Mouse (Mus musculus): ENCODE results near the gene Pcdh18. TPM values are rescaled to one million over a fixed set of nuclear protein-coding genes. Genes with fewer than 3 reads are reported as not detected.

Gene Pcdh18
- total RNA-seq (2018; cell fraction: chromatin; rRNA removed) = 1 to 10 TPM in 1 of 26 experiments, not detected in 25; 7.3 TPM
- total RNA-seq (2018; cell fraction: cytosol; rRNA removed) = not detected
- total RNA-seq (2018; cell fraction: nucleus; rRNA removed) = under 1 TPM in 1 of 26 experiments, not detected in 25; 0.41 TPM
- not detected in 3 replicates for polyA plus RNA-seq (2018)

DNA sequence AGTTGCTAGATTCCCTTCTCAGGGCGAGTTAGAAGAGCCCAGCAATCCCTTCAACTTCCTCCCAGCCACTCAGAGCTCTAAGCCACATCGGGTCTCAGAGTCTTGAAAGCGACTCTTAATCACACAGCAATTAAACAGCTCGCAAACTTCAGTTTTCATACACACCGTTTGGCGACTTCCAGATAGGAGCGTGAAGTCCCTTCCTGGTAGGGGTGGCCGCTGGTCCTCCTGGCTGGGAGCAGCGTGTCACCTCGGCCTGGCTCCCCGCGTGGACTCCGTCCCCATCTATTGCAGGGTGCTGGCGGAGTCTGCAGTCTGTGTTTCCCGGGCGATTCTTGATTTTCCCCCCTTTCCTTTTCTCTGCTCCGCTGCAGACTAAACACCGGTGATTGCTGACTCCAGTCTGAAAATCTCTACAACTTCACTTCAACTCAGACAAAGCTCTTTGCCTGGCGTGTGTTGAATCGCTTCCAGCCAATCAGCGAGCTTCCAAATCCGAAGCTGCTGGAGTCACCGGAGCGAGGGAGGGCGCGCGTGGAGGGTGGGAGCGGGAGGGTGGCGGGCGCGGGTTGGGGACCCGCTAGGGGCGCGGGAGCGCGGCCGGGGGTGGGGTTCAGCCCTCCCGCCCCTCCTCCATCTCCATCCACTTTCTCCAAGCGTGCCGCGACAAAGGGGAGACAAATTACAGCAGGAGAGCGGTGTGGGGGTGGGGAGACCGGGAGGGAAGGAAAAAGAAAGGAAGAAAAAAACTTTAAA is at the start of gene Pcdh18:
TSS of gene Pcdh18 (minus strand) at position 456 of the 756 bp plus-strand sequence.
- 2% methylated on average over 35 of the region's 43 CpGs for WGBS (ENCODE audit: missing documents)

DNA sequence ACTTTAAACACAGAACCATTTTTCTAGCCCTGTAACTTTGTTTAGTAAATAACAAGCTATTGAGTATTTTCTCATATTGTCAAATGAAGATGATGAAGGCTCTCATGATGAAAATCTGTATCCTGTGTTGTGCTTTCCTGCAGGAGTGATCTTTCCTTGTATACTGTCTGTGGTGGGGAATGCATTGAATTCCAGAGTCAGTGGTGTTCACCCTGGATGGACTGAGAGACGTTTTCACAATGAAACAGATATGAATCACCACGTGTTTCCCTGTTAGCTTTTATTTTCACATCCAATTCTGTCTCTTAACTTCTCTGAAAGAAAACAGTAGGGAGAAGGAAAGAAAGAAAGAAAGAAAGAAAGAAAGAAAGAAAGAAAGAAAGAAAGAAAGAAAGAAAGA is 49.7 kb upstream of the Pcdh18 start:
- H3K4me3 ChIP-seq (ENCODE audit: inconsistent target) = no peak overlapping the region
- 72% methylated on average over 2 of the region's 2 CpGs for WGBS (ENCODE audit: missing documents)
- no peak overlapping the region for H3K27ac ChIP-seq
- H3K36me3 ChIP-seq (ENCODE audit: inconsistent target) = no peaks in the 10 kb centered on the region
- no peaks in the 10 kb centered on the region for H3K79me2 ChIP-seq (ENCODE audit: inconsistent target)

More for the DNA sequence above, at the start of gene Pcdh18:
- Histone ChIP-seq H3K36me3 (ENCODE audit: inconsistent target) (no peaks in the 10 kb centered on the region), H3K27ac (no peak within 1 kb of the TSS), H3K4me3 (ENCODE audit: inconsistent target) (no peak within 1 kb of the TSS), H3K79me2 (ENCODE audit: inconsistent target) (no peaks in the 10 kb centered on the region)

DNA sequence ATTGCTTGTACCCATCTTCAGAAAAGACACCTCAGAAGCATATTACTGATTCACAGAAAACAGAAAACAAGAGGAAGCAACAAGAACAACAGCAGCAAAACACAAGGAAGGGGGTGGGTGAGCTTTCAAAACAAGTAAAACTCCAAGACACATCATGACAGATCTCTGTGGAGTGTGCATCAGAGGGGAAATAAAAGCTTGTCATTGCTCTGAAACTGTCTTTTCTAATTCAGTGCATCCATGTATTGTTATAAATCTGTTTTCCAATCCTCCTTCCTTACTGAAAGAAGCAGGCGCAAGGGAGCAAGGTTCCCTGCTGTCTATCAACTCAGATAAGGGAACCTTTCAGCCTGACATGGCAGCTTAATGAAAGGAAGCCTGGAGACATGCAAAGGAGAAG is 48.4 kb upstream of the Pcdh18 start:
- Histone ChIP-seq H3K4me3 (ENCODE audit: inconsistent target) (no peak overlapping the region), H3K36me3 (ENCODE audit: inconsistent target) (no peaks in the 10 kb centered on the region), H3K27ac (no peak overlapping the region), H3K79me2 (ENCODE audit: inconsistent target) (no peaks in the 10 kb centered on the region)
- 86% methylated on average over 1 of the region's 1 CpGs for whole genome bisulfite sequencing (ENCODE audit: missing documents)

DNA sequence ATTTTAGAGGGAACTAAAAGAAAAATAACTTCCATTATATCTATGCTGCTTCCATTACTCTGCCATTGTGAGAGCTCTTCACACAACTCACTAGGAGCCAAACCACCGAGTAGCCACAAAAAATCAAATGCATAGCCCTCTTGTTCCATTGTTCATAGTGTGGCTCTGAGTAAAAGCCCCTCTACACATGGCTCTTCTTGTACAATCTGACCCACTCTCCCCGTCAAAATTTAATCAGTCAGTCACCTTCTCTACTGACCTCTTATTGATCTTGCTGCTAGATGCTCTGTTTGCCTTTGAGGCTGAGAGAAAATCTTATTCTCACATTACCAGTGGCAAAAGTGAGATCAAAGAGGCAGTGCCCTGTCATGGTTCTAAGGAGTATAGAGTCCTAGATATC is 31.2 kb upstream of the Pcdh18 start:
- WGBS (ENCODE audit: missing documents) = 76% methylated on average over 2 of the region's 2 CpGs
- no peaks in the 10 kb centered on the region for H3K36me3 ChIP-seq (ENCODE audit: inconsistent target)
- H3K4me3 ChIP-seq (ENCODE audit: inconsistent target) = no peak overlapping the region
- H3K79me2 ChIP-seq (ENCODE audit: inconsistent target) = no peaks in the 10 kb centered on the region
- H3K27ac ChIP-seq = no peak overlapping the region

DNA sequence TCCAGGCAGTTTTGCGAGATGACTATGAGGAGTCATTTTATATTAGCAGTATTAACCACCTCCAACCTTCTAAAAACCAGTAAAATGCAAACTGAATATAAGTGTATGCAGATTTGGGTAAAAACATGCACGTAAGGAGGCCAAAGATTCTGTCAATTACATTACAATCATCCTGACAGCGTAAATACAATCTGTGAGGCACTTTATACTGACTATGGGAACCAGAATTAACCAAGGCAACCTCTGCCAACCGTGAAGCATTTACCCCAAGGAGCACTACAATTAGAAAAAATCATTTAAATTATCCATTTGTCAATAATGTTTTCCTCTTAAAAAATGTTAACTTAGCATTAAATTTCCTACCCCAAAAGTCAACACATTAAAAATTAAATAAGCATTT is 30.6 kb upstream of the Pcdh18 start:
- Histone ChIP-seq H3K4me3 (ENCODE audit: inconsistent target) (no peak overlapping the region), H3K36me3 (ENCODE audit: inconsistent target) (no peaks in the 10 kb centered on the region), H3K27ac (no peak overlapping the region), H3K79me2 (ENCODE audit: inconsistent target) (no peaks in the 10 kb centered on the region)
- 85% methylated on average over 4 of the region's 4 CpGs for WGBS (ENCODE audit: missing documents)

DNA sequence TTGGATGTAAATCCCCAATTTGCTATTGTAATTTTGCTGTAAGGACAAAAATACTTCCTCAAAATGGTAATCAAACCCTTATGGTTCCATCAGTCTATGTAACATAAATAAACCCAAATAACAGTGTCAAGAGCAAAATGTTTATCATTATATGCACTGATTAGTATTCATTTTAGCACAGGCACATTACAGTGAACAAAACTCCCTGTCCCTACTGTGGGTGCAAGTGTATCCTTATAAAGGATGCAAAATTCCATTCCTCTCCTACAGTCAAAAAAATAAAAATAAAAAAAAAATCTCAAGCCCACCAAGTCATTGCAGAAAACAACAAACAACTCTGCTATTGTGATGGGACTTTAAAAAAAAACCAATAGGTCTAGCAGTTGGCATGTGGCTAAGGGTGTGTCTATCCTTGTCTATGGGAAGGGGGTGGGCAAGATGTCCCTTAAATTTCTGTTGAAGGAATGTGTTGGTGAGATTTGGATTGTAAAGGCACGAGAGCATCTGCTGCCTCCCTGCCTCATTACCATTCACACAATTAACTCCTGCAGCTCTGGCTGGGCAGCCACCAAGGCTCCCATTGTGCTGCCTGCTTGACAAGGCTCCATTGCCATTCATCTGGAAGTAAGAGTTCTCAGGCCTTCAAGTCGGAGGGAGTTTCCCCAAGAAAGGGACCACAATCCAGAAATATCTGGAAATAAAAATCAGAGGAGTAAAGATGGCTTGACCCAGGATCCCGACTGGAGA is 12.0 kb upstream of the Pcdh18 start:
- Histone ChIP-seq H3K4me3 (ENCODE audit: inconsistent target) (no peak overlapping the region), H3K27ac (no peak overlapping the region), H3K36me3 (ENCODE audit: inconsistent target) (no peaks in the 10 kb centered on the region), H3K79me2 (ENCODE audit: inconsistent target) (no peaks in the 10 kb centered on the region)
- 50% methylated on average over 3 of the region's 3 CpGs for WGBS (ENCODE audit: missing documents)

DNA sequence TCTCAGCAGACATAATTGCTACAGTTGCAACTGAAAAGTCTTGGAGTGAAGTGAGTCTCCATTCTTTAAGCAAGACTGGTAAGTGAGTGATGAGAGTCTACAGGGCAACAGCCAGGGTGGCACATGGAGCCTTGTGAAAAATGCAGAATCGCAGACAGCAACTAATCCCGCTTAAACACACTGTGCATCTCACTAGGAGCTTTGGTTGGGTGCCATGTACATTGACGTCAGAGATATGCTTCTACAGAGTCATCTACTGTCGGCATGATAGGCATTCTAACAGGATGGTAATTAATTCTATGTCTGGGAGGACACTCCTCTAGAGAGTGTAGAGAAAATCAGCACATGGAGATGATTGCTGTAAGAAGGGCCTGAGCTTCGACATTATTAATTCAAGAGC is 5.6 kb upstream of the Pcdh18 start:
- Histone ChIP-seq H3K36me3 (ENCODE audit: inconsistent target) (no peaks in the 10 kb centered on the region), H3K79me2 (ENCODE audit: inconsistent target) (no peaks in the 10 kb centered on the region), H3K4me3 (ENCODE audit: inconsistent target) (no peak overlapping the region), H3K27ac (no peak overlapping the region)
- 94% methylated on average over 5 of the region's 5 CpGs for WGBS (ENCODE audit: missing documents)

DNA sequence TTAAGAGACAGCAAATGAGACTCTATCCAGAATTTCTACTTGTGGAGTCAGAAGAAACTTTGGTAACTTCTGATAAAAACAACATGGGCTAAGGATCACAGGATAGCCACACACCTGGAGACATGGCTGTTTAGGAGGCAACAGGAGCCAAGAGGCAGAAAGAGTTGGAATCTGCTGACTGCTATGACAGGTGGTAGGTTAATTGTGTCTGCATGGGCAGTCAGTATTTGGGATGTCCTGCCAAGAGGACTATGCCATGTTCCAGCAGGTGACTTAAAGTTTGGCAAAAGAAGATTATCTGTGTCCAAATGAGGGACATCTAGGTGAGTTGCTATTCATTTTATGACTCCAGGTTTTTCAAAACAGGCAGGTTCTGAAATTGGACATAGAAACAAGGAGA is 4.8 kb upstream of the Pcdh18 start:
- Histone ChIP-seq H3K4me3 (ENCODE audit: inconsistent target) (no peak overlapping the region), H3K27ac (no peak overlapping the region)

DNA sequence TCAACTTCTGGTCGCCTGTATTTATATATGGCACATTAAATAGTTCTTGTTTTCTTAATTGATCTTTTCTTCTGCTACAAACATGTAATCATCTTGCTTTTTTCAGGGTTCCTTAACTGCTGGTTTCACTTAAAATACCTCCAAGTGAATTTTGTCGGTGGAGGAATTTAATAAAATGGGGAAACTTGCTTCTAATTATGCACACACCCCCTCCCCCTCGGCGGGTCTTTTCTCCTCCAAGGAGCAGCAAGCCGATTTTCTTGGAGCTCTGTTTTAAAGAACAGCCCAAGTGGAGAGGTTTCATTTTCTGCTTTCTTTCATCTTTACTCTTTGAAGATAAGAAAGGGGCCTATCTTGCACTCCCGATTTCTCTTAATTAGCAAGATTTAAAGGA is 498 bp upstream of the Pcdh18 start:
- Histone ChIP-seq H3K4me3 (ENCODE audit: inconsistent target) (no peak overlapping the region), H3K79me2 (ENCODE audit: inconsistent target) (no peaks in the 10 kb centered on the region), H3K36me3 (ENCODE audit: inconsistent target) (no peaks in the 10 kb centered on the region), H3K27ac (no peak overlapping the region)
- 0% methylated on average over 6 of the region's 6 CpGs for WGBS (ENCODE audit: missing documents)

More for the DNA sequence above, 4.8 kb upstream of the Pcdh18 start:
- H3K79me2 ChIP-seq (ENCODE audit: inconsistent target) = no peaks in the 10 kb centered on the region
- no peaks in the 10 kb centered on the region for H3K36me3 ChIP-seq (ENCODE audit: inconsistent target)

DNA sequence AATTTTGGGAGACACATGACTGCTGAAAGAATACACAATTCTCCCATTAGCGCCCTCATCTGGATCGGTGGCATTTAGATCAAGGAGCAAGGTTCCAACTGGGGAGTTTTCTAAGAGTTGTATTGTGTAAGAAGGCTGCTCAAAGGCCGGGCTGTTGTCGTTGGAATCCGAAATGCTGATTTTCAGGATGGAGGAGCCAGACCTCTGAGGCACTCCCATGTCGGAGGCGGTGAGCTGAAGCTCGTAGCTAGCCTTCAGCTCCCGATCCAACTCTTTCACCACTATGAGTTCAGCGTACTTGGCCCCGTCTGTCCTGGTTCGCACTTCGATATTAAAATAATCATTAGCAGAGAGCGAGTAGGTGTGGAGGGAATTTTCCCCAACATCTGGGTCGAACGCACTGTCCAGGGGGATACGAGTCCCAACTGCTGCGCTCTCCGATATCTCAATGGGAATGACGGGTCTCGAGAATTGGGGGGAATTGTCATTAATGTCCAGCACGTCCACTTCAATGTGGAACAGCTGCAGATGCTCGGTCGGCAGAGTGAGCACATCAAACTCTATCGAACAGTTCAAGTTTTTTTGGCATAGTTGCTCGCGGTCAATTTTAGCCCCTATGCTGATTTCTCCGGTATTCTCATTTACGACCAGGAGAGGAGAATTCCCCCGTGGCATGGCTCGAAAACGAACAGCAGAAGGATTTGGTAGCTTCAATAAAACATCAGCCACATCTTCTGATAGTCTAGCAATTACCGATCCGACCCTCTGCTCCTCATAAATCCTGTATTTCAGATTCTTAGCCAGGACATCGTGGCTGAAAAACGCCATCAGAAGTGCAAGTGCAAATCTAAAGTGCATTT is 909 bp downstream of the Pcdh18 start:
- Histone ChIP-seq H3K4me3 (ENCODE audit: inconsistent target) (no peak overlapping the region), H3K27ac (no peak overlapping the region), H3K79me2 (ENCODE audit: inconsistent target) (no peaks in the 10 kb centered on the region), H3K36me3 (ENCODE audit: inconsistent target) (no peaks in the 10 kb centered on the region)
- WGBS (ENCODE audit: missing documents) = 8% methylated on average over 36 of the region's 36 CpGs

DNA sequence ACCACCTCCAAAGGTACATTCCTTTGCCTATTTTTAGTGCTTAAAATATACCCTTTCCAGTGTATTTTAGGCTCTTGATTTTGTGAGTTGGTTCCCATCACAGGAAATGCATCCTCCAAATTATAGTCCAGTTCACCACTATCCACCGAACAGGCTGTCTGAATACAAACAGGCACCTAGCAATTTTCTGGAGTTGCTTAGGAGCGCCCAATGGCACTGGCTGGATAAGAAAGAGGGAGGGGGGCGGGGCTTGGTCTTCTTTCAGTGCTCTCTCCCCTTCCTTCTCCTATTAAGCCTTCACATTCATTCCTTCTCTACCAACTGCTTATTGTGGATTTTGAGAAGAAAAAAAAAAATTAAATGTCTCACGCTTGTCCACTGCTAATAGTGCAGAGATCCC is 4.4 kb downstream of the Pcdh18 start:
- Histone ChIP-seq H3K79me2 (ENCODE audit: inconsistent target) (no peaks in the 10 kb centered on the region), H3K4me3 (ENCODE audit: inconsistent target) (no peak overlapping the region), H3K36me3 (ENCODE audit: inconsistent target) (no peaks in the 10 kb centered on the region), H3K27ac (no peak overlapping the region)
- 83% methylated on average over 4 of the region's 4 CpGs for WGBS (ENCODE audit: missing documents)

DNA sequence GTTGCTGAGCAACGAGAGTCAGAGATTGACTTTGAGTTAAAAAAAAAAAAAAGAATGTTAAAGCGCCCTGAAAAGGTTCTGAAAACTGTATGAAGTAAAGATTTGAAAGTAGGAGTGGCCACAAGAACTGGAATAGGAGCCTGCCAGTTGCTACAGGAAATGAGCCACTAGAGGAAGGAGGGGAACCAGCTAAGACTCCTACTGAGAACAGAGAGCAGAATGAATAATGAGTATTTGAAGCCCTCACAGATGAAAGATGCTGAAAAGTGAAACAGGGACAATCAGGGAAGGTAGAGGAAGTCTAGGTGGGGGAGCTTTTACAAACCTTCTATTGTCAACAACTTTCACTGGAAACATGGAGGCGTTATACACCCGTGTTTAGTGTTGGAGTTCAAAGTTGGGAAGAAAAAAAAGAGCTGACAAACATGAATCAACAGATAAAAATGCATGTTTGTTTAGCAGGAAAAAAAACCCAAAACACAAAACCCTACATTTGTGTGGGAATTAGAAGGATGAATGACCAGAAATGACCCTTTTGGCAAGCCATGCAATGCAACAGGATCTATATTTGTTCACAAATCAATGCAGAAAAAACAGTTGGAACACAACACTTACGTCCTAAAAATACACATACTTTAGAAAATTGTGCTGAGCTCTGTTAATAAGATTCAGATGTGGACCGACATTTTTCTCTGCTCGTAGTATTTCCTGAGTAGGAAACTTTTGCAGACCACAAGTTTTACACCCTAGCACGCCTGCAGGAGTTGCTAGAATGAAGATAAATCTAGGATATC is 7.4 kb downstream of the Pcdh18 start:
- no peaks in the 10 kb centered on the region for H3K79me2 ChIP-seq (ENCODE audit: inconsistent target)
- H3K4me3 ChIP-seq (ENCODE audit: inconsistent target) = no peak overlapping the region
- H3K36me3 ChIP-seq (ENCODE audit: inconsistent target) = no peaks in the 10 kb centered on the region
- H3K27ac ChIP-seq = no peak overlapping the region
- WGBS (ENCODE audit: missing documents) = 49% methylated on average over 8 of the region's 8 CpGs

DNA sequence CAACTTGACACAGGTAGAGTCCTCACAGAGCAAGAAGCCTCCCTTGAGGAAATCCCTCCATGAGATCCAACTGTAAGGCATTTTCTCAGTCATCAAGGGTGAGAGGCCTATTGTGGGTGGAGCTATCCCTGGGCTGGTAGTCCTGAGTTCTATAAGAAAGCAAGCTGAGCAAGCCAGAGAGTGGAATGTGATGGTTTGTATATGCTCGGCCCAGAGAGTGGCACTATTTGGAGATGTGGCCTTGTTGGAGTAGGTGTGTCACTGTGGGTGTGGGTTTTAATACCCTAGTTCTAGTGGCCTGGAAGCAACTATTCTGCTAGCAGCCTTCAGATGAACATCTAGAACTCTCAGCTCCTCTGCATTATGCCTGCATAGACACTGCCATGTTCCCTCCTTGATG is 9.1 kb downstream of the Pcdh18 start:
- Histone ChIP-seq H3K27ac (no peak overlapping the region), H3K79me2 (ENCODE audit: inconsistent target) (no peaks in the 10 kb centered on the region), H3K36me3 (ENCODE audit: inconsistent target) (no peaks in the 10 kb centered on the region), H3K4me3 (ENCODE audit: inconsistent target) (no peak overlapping the region)
- WGBS (ENCODE audit: missing documents) = 80% methylated on average over 1 of the region's 1 CpGs

DNA sequence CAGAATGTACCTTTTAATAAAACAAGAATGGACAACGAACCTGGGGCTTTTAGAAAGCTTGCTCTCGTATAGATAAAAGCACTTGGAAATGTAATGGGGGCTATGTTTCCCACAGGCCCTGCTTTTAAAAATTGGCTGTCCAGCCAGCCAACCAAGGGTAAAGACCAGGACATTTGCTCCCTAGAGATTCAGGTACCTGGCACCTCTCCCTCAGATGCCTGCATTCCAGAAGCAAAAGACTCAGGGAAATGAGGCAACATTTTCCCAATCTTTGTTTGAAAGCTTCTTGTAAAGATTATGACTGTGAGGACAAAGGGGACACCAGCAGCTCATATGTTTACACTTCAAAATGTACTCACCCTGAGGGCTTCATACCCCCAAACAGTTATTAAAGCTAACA is 18.1 kb downstream of the Pcdh18 start:
- WGBS (ENCODE audit: missing documents) = 86% methylated on average over 2 of the region's 2 CpGs
- Histone ChIP-seq H3K27ac (no peak overlapping the region), H3K79me2 (ENCODE audit: inconsistent target) (no peaks in the 10 kb centered on the region), H3K36me3 (ENCODE audit: inconsistent target) (no peaks in the 10 kb centered on the region), H3K4me3 (ENCODE audit: inconsistent target) (no peak overlapping the region)
